Mouse (Mus musculus) kidney, embryonic 15.5 days (tissue): Measurements from ENCODE around the gene Sec24d. TPM values are rescaled to one million over a fixed set of nuclear protein-coding genes. Genes with fewer than 3 reads are reported as not detected.

Experiments used
- ATAC-seq: fragments of 200-750 bp; cut with Nextera tagmentation; replicated peaks from 2 replicates; pipeline ENCODE4 v1.8.0; 2017; ENCODE audit warnings: moderate TSS enrichment; ENCODE audit not compliant: low FRiP score
- H3K27ac ChIP-seq: fragments of 300-500 bp; sonication (generic); 2 replicates; pipeline ENCODE4 v1.5.1; 2015; ENCODE audit warnings: mild to moderate bottlenecking, inconsistent platforms
- H3K27me3 ChIP-seq: fragments of 300-500 bp; sonication (generic); 2 replicates; pipeline ENCODE4 v1.6.1; 2015; ENCODE audit warnings: inconsistent platforms
- H3K36me3 ChIP-seq: fragments of 300-500 bp; sonication (generic); 2 replicates; pipeline ENCODE4 v1.6.1; 2015; ENCODE audit warnings: inconsistent platforms
- H3K4me1 ChIP-seq: fragments of 300-500 bp; sonication (generic); 2 replicates; pipeline ENCODE4 v1.6.1; 2015; ENCODE audit warnings: inconsistent platforms
- H3K4me2 ChIP-seq: fragments of 300-500 bp; sonication (generic); 2 replicates; pipeline ENCODE4 v1.6.1; 2015; ENCODE audit warnings: moderate library complexity, mild to moderate bottlenecking, inconsistent platforms
- H3K4me3 ChIP-seq: fragments of 300-500 bp; sonication (generic); replicated peaks from 2 replicates; pipeline ENCODE4 v1.5.1; 2015; ENCODE audit warnings: mild to moderate bottlenecking, inconsistent platforms
- H3K9ac ChIP-seq: fragments of 300-500 bp; sonication (generic); 2 replicates; pipeline ENCODE4 v1.6.1; 2015; ENCODE audit warnings: mild to moderate bottlenecking, inconsistent platforms
- H3K9me3 ChIP-seq: fragments of 300-500 bp; sonication (generic); replicated peaks from 2 replicates; pipeline ENCODE4 v1.6.1; 2016; ENCODE audit warnings: inconsistent platforms
- WGBS: fragments of 180-500 bp; shearing (Covaris S2); methylation state at CpG from one replicate; pipeline ENCODE4 v1.1.7; 2015; ENCODE audit warnings: mixed read lengths; 5-methylcytosine and 5-hydroxymethylcytosine counted together
- polyA plus RNA-seq: library from polyadenylated mRNA; unstranded; fragments of >200 nt; fragmentation: Nextera tagmentation; extraction: Ambion mirVana; gene quantifications from 2 replicates; pipeline ENCODE4 v1.2.1, GENCODE M21; 2015

The Sec24d gene
- polyA plus RNA-seq, 1 experiment from 2014 or later: 72.6 TPM

GRCm38 (mm10) chr3:123301521-123301920, 34.3 kb downstream of the Sec24d start:
- 88% methylated on average over 2 of the region's 2 CpGs for WGBS
- peaks cover 71% of the 10 kb centered on the region for H3K36me3 ChIP-seq

DNA sequence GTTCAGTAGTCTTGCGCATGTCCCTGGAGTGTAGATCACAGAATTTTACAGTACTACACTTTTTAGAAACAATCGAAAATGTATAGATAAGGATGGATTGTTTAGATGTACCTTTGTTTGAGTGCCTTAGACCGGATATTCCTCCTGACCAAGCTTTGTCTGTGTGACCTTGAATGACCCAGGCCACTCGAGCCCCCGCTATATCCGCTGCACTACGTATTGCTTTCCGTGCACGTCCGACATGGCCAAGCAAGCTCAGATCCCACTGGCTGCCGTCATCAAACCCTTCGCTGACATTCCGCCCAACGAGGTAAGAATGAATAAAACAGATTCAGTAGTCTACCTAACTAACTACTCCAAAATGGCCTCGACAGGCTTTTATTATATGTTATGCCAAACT, 38.4 kb downstream of the Sec24d start:
- H3K36me3 ChIP-seq: peaks cover 51% of the 10 kb centered on the region
- WGBS: 93% methylated on average over 15 of the region's 15 CpGs

More at GRCm38 (mm10) chr3:123301521-123301920, 34.3 kb downstream of the Sec24d start:
- H3K4me1 ChIP-seq: no peaks in the 10 kb centered on the region
- no peak for ATAC-seq
- H3K27me3 ChIP-seq: no peaks in the 10 kb centered on the region
- H3K9ac ChIP-seq: no peak overlapping the region
- H3K4me2 ChIP-seq: no peak overlapping the region
- no peak overlapping the region for H3K4me3 ChIP-seq
- no peaks in the 10 kb centered on the region for H3K9me3 ChIP-seq
- no peak overlapping the region for H3K27ac ChIP-seq

DNA sequence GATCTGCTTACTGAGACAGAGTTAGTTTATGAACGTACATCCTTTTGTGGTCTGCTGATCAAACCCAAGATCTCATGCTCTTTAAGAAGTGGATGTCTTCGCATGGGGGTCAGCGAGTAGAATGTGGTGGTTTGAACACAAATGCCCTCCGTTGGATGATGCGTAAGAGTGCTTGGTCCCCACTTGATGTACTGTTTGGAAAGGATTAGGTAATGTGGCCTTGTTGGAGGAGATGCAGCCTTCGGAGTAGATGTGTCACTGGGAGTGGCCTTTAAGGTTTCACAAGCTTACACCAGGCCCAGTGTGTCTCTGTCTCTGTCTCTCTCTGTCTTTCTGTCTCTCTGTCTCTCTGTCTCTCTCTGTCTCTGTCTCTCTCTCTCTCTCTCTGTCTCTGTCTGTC, 40.2 kb downstream of the Sec24d start:
- no peak overlapping the region for H3K4me3 ChIP-seq
- H3K27ac ChIP-seq: no peak overlapping the region
- H3K4me1 ChIP-seq: peaks cover under 1% of the 10 kb centered on the region
- H3K4me2 ChIP-seq: no peak overlapping the region
- peaks cover 33% of the 10 kb centered on the region for H3K36me3 ChIP-seq
- H3K27me3 ChIP-seq: no peaks in the 10 kb centered on the region
- H3K9me3 ChIP-seq: no peaks in the 10 kb centered on the region
- 93% methylated on average over 6 of the region's 6 CpGs for WGBS
- no peak for ATAC-seq
- H3K9ac ChIP-seq: no peak overlapping the region

More for the DNA sequence above, 38.4 kb downstream of the Sec24d start:
- H3K27ac ChIP-seq: no peak overlapping the region
- H3K9me3 ChIP-seq: no peaks in the 10 kb centered on the region
- H3K27me3 ChIP-seq: no peaks in the 10 kb centered on the region
- no peaks in the 10 kb centered on the region for H3K4me1 ChIP-seq
- H3K4me2 ChIP-seq: no peak overlapping the region
- H3K9ac ChIP-seq: no peak overlapping the region
- no peak for ATAC-seq
- H3K4me3 ChIP-seq: no peak overlapping the region

DNA sequence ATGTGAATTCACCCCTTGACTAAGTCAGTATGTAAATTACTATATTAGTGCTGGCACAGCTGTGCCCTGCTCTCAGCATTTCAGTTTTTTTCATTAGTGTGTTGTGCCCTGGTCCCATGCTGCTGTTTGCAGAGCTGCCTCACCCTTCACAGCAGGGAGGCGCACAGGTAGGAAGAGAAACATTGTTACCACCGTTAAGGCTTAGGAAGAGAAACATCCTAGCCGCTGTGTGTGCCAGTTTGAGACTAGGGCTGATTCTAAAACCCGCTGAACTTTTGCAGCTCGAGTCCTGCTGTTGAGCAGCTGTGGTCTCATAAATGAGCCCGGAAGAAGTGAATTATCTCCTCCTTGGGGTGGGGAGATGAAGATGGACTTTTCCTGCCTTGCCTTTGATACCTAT, 41.9 kb downstream of the Sec24d start:
- H3K4me1 ChIP-seq: peaks cover 9% of the 10 kb centered on the region
- H3K36me3 ChIP-seq: peaks cover 24% of the 10 kb centered on the region
- H3K27me3 ChIP-seq: no peaks in the 10 kb centered on the region
- no peak for ATAC-seq
- WGBS: 77% methylated on average over 6 of the region's 6 CpGs
- no peak overlapping the region for H3K4me2 ChIP-seq
- H3K27ac ChIP-seq: no peak overlapping the region
- no peaks in the 10 kb centered on the region for H3K9me3 ChIP-seq
- H3K4me3 ChIP-seq: no peak overlapping the region
- no peak overlapping the region for H3K9ac ChIP-seq

DNA sequence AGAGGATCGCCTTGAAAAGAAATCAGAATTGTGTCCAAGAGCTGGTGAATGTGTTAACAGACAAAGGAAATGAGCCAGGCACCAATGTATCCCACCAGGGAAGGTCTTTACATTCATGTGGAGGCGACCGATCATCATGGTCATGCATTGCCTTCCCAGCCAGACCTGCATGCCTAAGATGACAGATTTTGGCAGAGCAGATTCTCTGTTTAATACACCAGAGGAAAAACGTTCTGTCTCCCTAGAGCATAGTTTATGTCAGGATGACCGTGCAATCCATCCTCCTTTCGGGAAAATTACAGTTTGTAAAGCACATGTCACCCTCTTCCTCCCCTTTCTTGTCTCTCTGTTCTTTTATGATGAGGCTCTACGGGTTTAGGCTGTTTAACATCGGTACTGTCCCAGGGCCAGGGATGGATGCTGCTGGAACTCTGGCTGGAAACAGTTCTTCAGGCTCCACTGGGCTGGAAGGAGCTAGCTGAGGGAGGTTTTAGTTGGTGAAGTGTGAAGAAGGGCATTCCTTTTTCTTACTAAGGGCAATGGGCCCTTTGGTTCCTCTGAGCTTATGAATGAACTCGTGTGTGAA, 45.3 kb downstream of the Sec24d start:
- 62% methylated on average over 9 of the region's 9 CpGs for WGBS
- ATAC-seq: peak; percentile 86

GRCm38 (mm10) chr3:123313477-123313876, 46.2 kb downstream of the Sec24d start:
- H3K9me3 ChIP-seq: no peaks in the 10 kb centered on the region
- H3K9ac ChIP-seq: no peak overlapping the region
- ATAC-seq: no peak
- 76% methylated on average over 5 of the region's 5 CpGs for WGBS
- H3K4me2 ChIP-seq: no peak overlapping the region
- H3K36me3 ChIP-seq: no peaks in the 10 kb centered on the region
- no peak overlapping the region for H3K4me3 ChIP-seq
- no peaks in the 10 kb centered on the region for H3K27me3 ChIP-seq
- H3K4me1 ChIP-seq: peaks cover 9% of the 10 kb centered on the region
- no peak overlapping the region for H3K27ac ChIP-seq

More for the DNA sequence above, 45.3 kb downstream of the Sec24d start:
- Histone ChIP-seq H3K4me1 (peaks cover 9% of the 10 kb centered on the region), H3K27me3 (no peaks in the 10 kb centered on the region), H3K9me3 (no peaks in the 10 kb centered on the region), H3K4me2 (no peak overlapping the region), H3K4me3 (no peak overlapping the region), H3K27ac (peak overlapping the region; percentile 60; the same call in 1 of the 2 replicates), H3K9ac (no peak overlapping the region), H3K36me3 (no peaks in the 10 kb centered on the region)

DNA sequence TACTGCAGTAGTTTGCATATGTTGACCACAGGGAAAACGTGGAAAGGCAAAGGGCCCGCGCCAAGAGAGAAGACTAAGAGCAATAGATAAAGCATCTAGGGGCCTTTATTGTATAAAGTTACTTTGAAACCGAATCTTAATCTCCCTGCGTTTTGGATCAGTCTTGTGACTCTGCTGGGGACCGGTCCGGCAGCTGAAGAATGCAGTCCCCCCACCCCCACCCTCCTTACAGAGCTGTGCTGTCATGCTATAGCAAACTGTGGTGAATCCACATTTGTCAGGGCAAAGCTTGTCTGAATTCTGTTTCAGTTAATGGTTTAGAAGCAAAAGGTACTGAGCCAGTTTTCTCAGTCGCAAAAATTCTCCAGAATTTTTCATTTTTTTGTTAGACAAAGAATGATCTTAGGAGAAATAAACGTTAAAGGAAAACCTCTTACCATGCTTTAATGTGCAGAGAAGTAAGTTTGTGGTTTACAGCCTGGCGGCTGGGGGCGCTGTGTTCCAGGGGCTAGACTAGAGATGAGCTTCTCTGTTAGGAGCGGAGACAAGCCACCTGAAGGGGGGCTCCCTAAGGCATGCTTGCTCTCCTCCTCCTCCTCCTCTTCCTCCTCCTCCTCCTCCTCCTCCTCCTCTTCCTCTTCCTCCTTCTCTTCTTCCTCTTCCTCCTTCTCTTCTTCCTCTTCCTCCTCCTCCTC, 46.8 kb downstream of the Sec24d start:
- H3K4me2 ChIP-seq: no peak overlapping the region
- no peaks in the 10 kb centered on the region for H3K36me3 ChIP-seq
- H3K27me3 ChIP-seq: no peaks in the 10 kb centered on the region
- no peaks in the 10 kb centered on the region for H3K9me3 ChIP-seq
- H3K4me3 ChIP-seq: no peak overlapping the region
- ATAC-seq: no peak
- H3K27ac ChIP-seq: no peak overlapping the region
- WGBS: 38% methylated on average over 12 of the region's 12 CpGs
- H3K4me1 ChIP-seq: peaks cover 9% of the 10 kb centered on the region
- H3K9ac ChIP-seq: no peak overlapping the region

DNA sequence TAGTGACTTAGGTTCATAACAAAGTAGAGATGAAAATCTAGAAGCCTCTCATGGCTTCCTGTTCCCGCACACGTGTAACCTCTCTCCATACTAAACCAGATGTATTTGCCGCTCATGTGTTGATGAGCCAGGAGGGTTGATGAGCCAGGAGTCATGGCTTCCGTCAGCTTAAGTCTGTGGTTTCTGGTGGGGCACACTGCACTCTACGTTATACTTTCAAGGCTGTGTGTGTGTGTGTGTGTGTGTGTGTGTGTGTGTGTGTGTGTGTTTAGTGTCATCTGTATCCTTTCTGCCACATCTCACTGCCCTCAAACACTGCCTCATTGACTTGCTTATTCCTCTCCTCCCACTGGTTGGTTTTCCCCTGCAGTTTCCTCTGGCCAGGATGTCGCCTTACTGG, 48.8 kb downstream of the Sec24d start:
- ATAC-seq: no peak
- Histone ChIP-seq H3K27me3 (no peaks in the 10 kb centered on the region), H3K36me3 (no peaks in the 10 kb centered on the region), H3K9me3 (no peaks in the 10 kb centered on the region), H3K9ac (no peak overlapping the region), H3K4me1 (peaks cover 9% of the 10 kb centered on the region), H3K4me2 (no peak overlapping the region), H3K27ac (no peak overlapping the region), H3K4me3 (no peak overlapping the region)
- WGBS: 58% methylated on average over 6 of the region's 6 CpGs

DNA sequence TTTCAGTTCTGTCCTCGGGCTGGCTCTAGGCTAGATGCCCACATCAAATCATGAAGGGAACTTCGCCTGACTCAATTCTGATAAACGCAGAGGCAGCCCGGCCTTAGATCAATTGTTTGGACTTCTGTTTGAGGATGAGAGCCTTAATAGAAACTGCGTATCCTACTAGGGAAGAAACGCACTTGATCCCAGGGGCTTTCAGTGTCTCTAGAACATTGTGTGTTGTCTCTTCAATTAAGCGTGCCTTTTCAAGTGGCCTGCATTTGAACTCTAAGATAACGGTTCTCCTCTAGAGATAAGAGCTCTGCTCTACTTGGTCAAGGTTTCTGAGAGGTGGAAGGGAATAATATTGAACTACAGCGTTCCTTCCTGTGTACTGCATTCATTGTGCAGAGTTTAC, 49.8 kb downstream of the Sec24d start:
- Histone ChIP-seq H3K36me3 (no peaks in the 10 kb centered on the region), H3K4me2 (no peak overlapping the region), H3K4me1 (peaks cover 9% of the 10 kb centered on the region), H3K4me3 (no peak overlapping the region), H3K9me3 (no peaks in the 10 kb centered on the region), H3K27me3 (no peaks in the 10 kb centered on the region), H3K9ac (no peak overlapping the region), H3K27ac (no peak overlapping the region)
- no peak for ATAC-seq
- WGBS: 86% methylated on average over 9 of the region's 9 CpGs

- Histone ChIP-seq H3K4me3 (no peak overlapping the region), H3K4me1 (no peaks in the 10 kb centered on the region), H3K27me3 (no peaks in the 10 kb centered on the region), H3K4me2 (no peak overlapping the region), H3K9ac (no peak overlapping the region), H3K36me3 (no peaks in the 10 kb centered on the region), H3K9me3 (no peaks in the 10 kb centered on the region), H3K27ac (no peak overlapping the region)
- no peak for ATAC-seq
- 83% methylated on average over 9 of the region's 9 CpGs for WGBS
These were observed 53.1 kb downstream of the Sec24d start for GRCm38 (mm10) chr3:123320341-123320740.

DNA sequence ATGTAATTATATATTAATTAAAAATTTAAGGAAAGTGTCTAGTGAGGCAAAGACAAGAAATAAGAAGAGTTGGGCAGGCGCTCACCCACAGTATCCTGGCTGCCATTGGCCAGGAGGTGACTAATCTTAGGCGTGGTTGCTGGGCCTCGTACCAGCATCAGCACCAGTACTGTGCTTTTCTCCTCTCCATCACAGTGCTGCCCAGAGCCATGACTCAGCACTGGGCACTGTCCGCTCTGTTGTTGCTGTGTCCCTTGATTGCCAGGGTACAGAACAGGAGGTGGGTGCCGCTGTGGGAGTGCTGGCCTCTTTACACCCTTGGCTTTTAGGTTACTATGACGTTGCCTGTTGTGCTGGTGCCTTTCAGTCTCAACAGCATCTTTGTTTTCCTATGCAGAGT, 54.4 kb downstream of the Sec24d start:
- 0 out of 2 replicates have a peak overlapping the region, but pooled peaks have one; percentile 22 for H3K27ac ChIP-seq
- 0 out of 2 replicates have a peak, but pooled peaks have one; percentile 47 for ATAC-seq

GRCm38 (mm10) chr3:123322147-123322546, 54.9 kb downstream of the Sec24d start:
- Histone ChIP-seq H3K27me3 (no peaks in the 10 kb centered on the region), H3K4me3 (no peak overlapping the region), H3K27ac (no peak overlapping the region), H3K4me1 (peaks cover 5% of the 10 kb centered on the region), H3K36me3 (no peaks in the 10 kb centered on the region), H3K4me2 (no peak overlapping the region), H3K9ac (no peak overlapping the region), H3K9me3 (no peaks in the 10 kb centered on the region)
- whole genome bisulfite sequencing: 32% methylated on average over 1 of the region's 1 CpGs
- ATAC-seq: no peak

More for the DNA sequence above, 54.4 kb downstream of the Sec24d start:
- H3K4me3 ChIP-seq: no peak overlapping the region
- no peak overlapping the region for H3K4me2 ChIP-seq
- H3K36me3 ChIP-seq: no peaks in the 10 kb centered on the region
- WGBS: 85% methylated on average over 6 of the region's 6 CpGs
- peaks cover 5% of the 10 kb centered on the region for H3K4me1 ChIP-seq
- no peaks in the 10 kb centered on the region for H3K9me3 ChIP-seq
- H3K27me3 ChIP-seq: no peaks in the 10 kb centered on the region
- no peak overlapping the region for H3K9ac ChIP-seq
